Mouse (Mus musculus): ENCODE measurements around the gene Sart1. TPM values are rescaled to one million over a fixed set of nuclear protein-coding genes. Genes with fewer than 3 reads are reported as not detected.
A peak's percentile ranks its signal among the peaks of the same experiment; 100 is the strongest.

Gene Sart1
- polyA plus RNA-seq, 1 experiment from 2014 or later: 88.8 TPM

- DNase-seq (ENCODE audit: low spot score): no peak
- 90% methylated on average over 12 of the region's 12 CpGs for WGBS
- Histone ChIP-seq H3K27ac (no peak overlapping the region), H3K4me3 (no peak overlapping the region), H3K9me3 (no peaks in the 10 kb centered on the region), H3K4me1 (peaks cover 19% of the 10 kb centered on the region), H3K27me3 (ENCODE audit: insufficient read depth, poor library complexity, severe bottlenecking) (no peaks in the 10 kb centered on the region), H3K36me3 (peaks cover 77% of the 10 kb centered on the region)
Measured at GRCm38 (mm10) chr19:5383326-5383725, 5.2 kb downstream of the Sart1 start.

- no peak for DNase-seq (ENCODE audit: low spot score)
- no peak overlapping the region for H3K27ac ChIP-seq
- no peak overlapping the region for H3K4me3 ChIP-seq
- 87% methylated on average over 1 of the region's 1 CpGs for WGBS
- no peaks in the 10 kb centered on the region for H3K27me3 ChIP-seq (ENCODE audit: insufficient read depth, poor library complexity, severe bottlenecking)
- H3K4me1 ChIP-seq: peaks cover 11% of the 10 kb centered on the region
- no peaks in the 10 kb centered on the region for H3K9me3 ChIP-seq
- H3K36me3 ChIP-seq: peaks cover 76% of the 10 kb centered on the region
Measured at GRCm38 (mm10) chr19:5377446-5377845, 11.1 kb downstream of the Sart1 start.

- Histone ChIP-seq H3K9me3 (no peaks in the 10 kb centered on the region), H3K36me3 (peaks cover 74% of the 10 kb centered on the region), H3K4me1 (peaks cover 11% of the 10 kb centered on the region), H3K27ac (no peak overlapping the region), H3K27me3 (ENCODE audit: insufficient read depth, poor library complexity, severe bottlenecking) (no peaks in the 10 kb centered on the region), H3K4me3 (0 out of 2 replicates have a peak overlapping the region, but pooled peaks have one; percentile 1)
- DNase-seq (ENCODE audit: low spot score): no peak
- 73% methylated on average over 4 of the region's 4 CpGs for WGBS
Measured at GRCm38 (mm10) chr19:5374748-5375147, 13.8 kb downstream of the Sart1 start.

- no peak overlapping the region for H3K4me3 ChIP-seq
- DNase-seq (ENCODE audit: low spot score): no peak
- no peak overlapping the region for H3K27ac ChIP-seq
- peaks cover 74% of the 10 kb centered on the region for H3K36me3 ChIP-seq
- H3K4me1 ChIP-seq: peaks cover 11% of the 10 kb centered on the region
- H3K9me3 ChIP-seq: no peaks in the 10 kb centered on the region
- 71% methylated on average over 4 of the region's 4 CpGs for WGBS
- no peaks in the 10 kb centered on the region for H3K27me3 ChIP-seq (ENCODE audit: insufficient read depth, poor library complexity, severe bottlenecking)
Measured at GRCm38 (mm10) chr19:5374177-5374576, 14.3 kb downstream of the Sart1 start.

- Histone ChIP-seq H3K4me3 (no peak overlapping the region), H3K27me3 (ENCODE audit: insufficient read depth, poor library complexity, severe bottlenecking) (no peaks in the 10 kb centered on the region), H3K4me1 (peaks cover 19% of the 10 kb centered on the region), H3K9me3 (no peaks in the 10 kb centered on the region), H3K36me3 (peaks cover 74% of the 10 kb centered on the region), H3K27ac (no peak overlapping the region)
- no peak for DNase-seq (ENCODE audit: low spot score)
- 90% methylated on average over 7 of the region's 7 CpGs for WGBS
Measured at GRCm38 (mm10) chr19:5372724-5373123, 15.8 kb downstream of the Sart1 start.

- Histone ChIP-seq H3K4me3 (no peak overlapping the region), H3K27me3 (ENCODE audit: insufficient read depth, poor library complexity, severe bottlenecking) (no peaks in the 10 kb centered on the region), H3K4me1 (peaks cover 26% of the 10 kb centered on the region), H3K9me3 (no peaks in the 10 kb centered on the region), H3K36me3 (peaks cover 68% of the 10 kb centered on the region), H3K27ac (no peak overlapping the region)
- 86% methylated on average over 3 of the region's 3 CpGs for WGBS
- no peak for DNase-seq (ENCODE audit: low spot score)
Measured at GRCm38 (mm10) chr19:5370932-5371331, 17.6 kb downstream of the Sart1 start.

GRCm38 (mm10) chr19:5367455-5367854 is 21.0 kb downstream of the Sart1 start:
- 10% methylated on average over 11 of the region's 11 CpGs for WGBS
- no peak for DNase-seq (ENCODE audit: low spot score)
- Histone ChIP-seq H3K4me1 (peaks cover 23% of the 10 kb centered on the region), H3K9me3 (no peaks in the 10 kb centered on the region), H3K27me3 (ENCODE audit: insufficient read depth, poor library complexity, severe bottlenecking) (no peaks in the 10 kb centered on the region), H3K36me3 (peaks cover 68% of the 10 kb centered on the region), H3K27ac (peak overlapping the region; percentile 99), H3K4me3 (peak overlapping the region; percentile 75)

- Histone ChIP-seq H3K27me3 (ENCODE audit: insufficient read depth, poor library complexity, severe bottlenecking) (no peaks in the 10 kb centered on the region), H3K4me1 (peaks cover 23% of the 10 kb centered on the region), H3K27ac (peak within 1 kb of the TSS; percentile 99), H3K36me3 (peaks cover 64% of the 10 kb centered on the region), H3K4me3 (peak within 1 kb of the TSS; percentile 75), H3K9me3 (no peaks in the 10 kb centered on the region)
- 0% methylated on average over 33 of the region's 33 CpGs for WGBS
- no peak for DNase-seq (ENCODE audit: low spot score)
Measured at GRCm38 (mm10) chr19:5367053-5367359, 21.5 kb downstream of the Sart1 start, which contains the start of gene Banf1. Gene Banf1 (minus strand): TSS chr19:5367168.

GRCm38 (mm10) chr19:5366175-5367052 is 22.1 kb downstream of the Sart1 start, which contains the start of gene Eif1ad:
Gene Eif1ad (plus strand): TSS chr19:5366741.
- peaks cover 58% of the 10 kb centered on the region for H3K36me3 ChIP-seq
- no peaks in the 10 kb centered on the region for H3K27me3 ChIP-seq (ENCODE audit: insufficient read depth, poor library complexity, severe bottlenecking)
- peak; percentile 98 for DNase-seq (ENCODE audit: low spot score)
- H3K9me3 ChIP-seq: no peaks in the 10 kb centered on the region
- under 1% methylated on average over 81 of the region's 92 CpGs for WGBS
- H3K4me3 ChIP-seq: peak within 1 kb of the TSS; percentile 75
- peak within 1 kb of the TSS; percentile 99 for H3K27ac ChIP-seq
- H3K4me1 ChIP-seq: peaks cover 23% of the 10 kb centered on the region

- peak overlapping the region; percentile 75 for H3K4me3 ChIP-seq
- H3K9me3 ChIP-seq: no peaks in the 10 kb centered on the region
- no peaks in the 10 kb centered on the region for H3K27me3 ChIP-seq (ENCODE audit: insufficient read depth, poor library complexity, severe bottlenecking)
- H3K4me1 ChIP-seq: peaks cover 23% of the 10 kb centered on the region
- peaks cover 53% of the 10 kb centered on the region for H3K36me3 ChIP-seq
- DNase-seq (ENCODE audit: low spot score): no peak
- peak overlapping the region; percentile 99 for H3K27ac ChIP-seq
- WGBS: 24% methylated on average over 11 of the region's 11 CpGs
Measured at GRCm38 (mm10) chr19:5365751-5366150, 22.8 kb downstream of the Sart1 start.

- 94% methylated on average over 2 of the region's 2 CpGs for WGBS
Measured at GRCm38 (mm10) chr19:5364124-5364523, 24.4 kb downstream of the Sart1 start.

GRCm38 (mm10) chr19:5362186-5362585 is 26.3 kb downstream of the Sart1 start:
- no peak for DNase-seq (ENCODE audit: low spot score)
- Histone ChIP-seq H3K36me3 (peaks cover 23% of the 10 kb centered on the region), H3K4me3 (no peak overlapping the region), H3K27ac (no peak overlapping the region), H3K4me1 (peaks cover 12% of the 10 kb centered on the region), H3K9me3 (no peaks in the 10 kb centered on the region), H3K27me3 (ENCODE audit: insufficient read depth, poor library complexity, severe bottlenecking) (no peaks in the 10 kb centered on the region)
- WGBS: 76% methylated on average over 2 of the region's 2 CpGs

More at GRCm38 (mm10) chr19:5364124-5364523, 24.4 kb downstream of the Sart1 start:
- peaks cover 23% of the 10 kb centered on the region for H3K4me1 ChIP-seq
- H3K4me3 ChIP-seq: no peak overlapping the region
- H3K27ac ChIP-seq: no peak overlapping the region
- peaks cover 36% of the 10 kb centered on the region for H3K36me3 ChIP-seq
- DNase-seq (ENCODE audit: low spot score): no peak
- no peaks in the 10 kb centered on the region for H3K9me3 ChIP-seq
- H3K27me3 ChIP-seq (ENCODE audit: insufficient read depth, poor library complexity, severe bottlenecking): no peaks in the 10 kb centered on the region

GRCm38 (mm10) chr19:5356080-5356479 is 32.4 kb downstream of the Sart1 start:
- no CpG with 5 or more reads among the region's 1 CpGs for WGBS

More at GRCm38 (mm10) chr19:5356080-5356479, 32.4 kb downstream of the Sart1 start:
- H3K4me3 ChIP-seq: no peak overlapping the region
- no peak overlapping the region for H3K27ac ChIP-seq
- H3K9me3 ChIP-seq: no peaks in the 10 kb centered on the region
- no peaks in the 10 kb centered on the region for H3K36me3 ChIP-seq
- H3K4me1 ChIP-seq: no peaks in the 10 kb centered on the region
- no peak for DNase-seq (ENCODE audit: low spot score)
- no peaks in the 10 kb centered on the region for H3K27me3 ChIP-seq (ENCODE audit: insufficient read depth, poor library complexity, severe bottlenecking)
